Mouse (Mus musculus) neural tube, embryonic 14.5 days (tissue): ENCODE measurements around the gene Ube2e2. TPM values are rescaled to one million over a fixed set of nuclear protein-coding genes. Genes with fewer than 3 reads are reported as not detected.
"Not testable (repeated sequence)": the region's sequence is repeated elsewhere in the genome, so short reads cannot be mapped to it uniquely, and the experiment has no call there.

Experiments used
- ATAC-seq: fragments of 200-750 bp; cut with Nextera tagmentation; 2 replicates; pipeline ENCODE4 v1.8.0; 2017; ENCODE audit warnings: low read depth, mild to moderate bottlenecking, moderate TSS enrichment, moderate library complexity
- H3K27ac ChIP-seq: fragments of 300-500 bp; sonication (generic); 2 replicates; pipeline ENCODE4 v1.5.1; 2014; ENCODE audit warnings: low read depth, mild to moderate bottlenecking, control low read depth, low read length, moderate library complexity, mixed read lengths
- H3K27me3 ChIP-seq: fragments of 300-500 bp; sonication (generic); 2 replicates; pipeline ENCODE4 v1.6.1; 2014; ENCODE audit warnings: low read length; ENCODE audit not compliant: control insufficient read depth, insufficient read depth
- H3K36me3 ChIP-seq: fragments of 300-500 bp; sonication (generic); 2 replicates; pipeline ENCODE4 v1.6.1; 2014; ENCODE audit warnings: low read length, mixed read lengths; ENCODE audit not compliant: control insufficient read depth, insufficient read depth
- H3K4me1 ChIP-seq: fragments of 300-500 bp; sonication (generic); 2 replicates; pipeline ENCODE4 v1.6.1; 2014; ENCODE audit warnings: low read length; ENCODE audit not compliant: control insufficient read depth, insufficient read depth
- H3K4me2 ChIP-seq: fragments of 300-500 bp; sonication (generic); 2 replicates; pipeline ENCODE4 v1.6.1; 2014; ENCODE audit warnings: mild to moderate bottlenecking, low read depth, low read length, control low read depth
- H3K4me3 ChIP-seq: fragments of 300-500 bp; sonication (generic); 2 replicates; pipeline ENCODE4 v1.5.1; 2014; ENCODE audit warnings: low read depth, low read length, control low read depth, mixed read lengths
- H3K9ac ChIP-seq: fragments of 300-500 bp; sonication (generic); replicated peaks from 2 replicates; pipeline ENCODE4 v1.6.1; 2014; ENCODE audit warnings: low read depth, mild to moderate bottlenecking, control low read depth, low read length, mixed read lengths
- H3K9me3 ChIP-seq: fragments of 300-500 bp; sonication (generic); 2 replicates; pipeline ENCODE4 v1.6.1; 2016; ENCODE audit warnings: low read length; ENCODE audit not compliant: control insufficient read depth
- WGBS: fragments of 180-500 bp; shearing (Covaris S2); extraction: QIAGEN DNeasy Blood & Tissue Kit; methylation state at CpG from one replicate; pipeline ENCODE4 v1.1.7; 2014; 5-methylcytosine and 5-hydroxymethylcytosine counted together
- polyA plus RNA-seq: library from polyadenylated mRNA; unstranded; fragments of >200 nt; fragmentation: Nextera tagmentation; extraction: Ambion mirVana; gene quantifications from 2 replicates; pipeline ENCODE4 v1.2.1, GENCODE M21; 2014

The Ube2e2 gene
- polyA plus RNA-seq, 1 experiment from 2014 or later = 153 TPM

DNA sequence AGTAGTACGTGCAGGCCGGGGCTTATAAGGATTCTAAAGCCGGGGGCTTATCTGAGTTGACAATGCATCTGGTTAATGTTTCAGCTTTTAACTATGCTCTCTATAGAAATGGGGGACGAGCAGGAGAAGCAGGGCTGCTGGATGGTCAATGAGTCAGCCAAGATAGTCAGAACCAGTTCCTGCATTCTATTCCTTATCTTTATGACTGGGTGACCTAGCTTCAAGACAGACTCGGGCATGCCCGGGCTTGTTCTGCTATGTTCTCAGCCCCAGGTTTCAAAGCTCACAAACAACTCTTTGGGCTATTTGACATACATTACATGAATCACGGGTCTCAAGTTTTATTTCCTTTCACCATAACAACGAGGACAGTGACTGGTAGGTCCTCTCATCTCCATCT is 329.1 kb downstream of the Ube2e2 start:
- not testable (repeated sequence) for H3K27me3 ChIP-seq, H3K4me2 ChIP-seq, H3K4me3 ChIP-seq, H3K9me3 ChIP-seq, ATAC-seq, H3K27ac ChIP-seq, H3K4me1 ChIP-seq, H3K9ac ChIP-seq, H3K36me3 ChIP-seq
- 88% methylated on average over 8 of the region's 8 CpGs for WGBS

- Histone ChIP-seq H3K27me3 (no peaks in the 10 kb centered on the region), H3K4me3 (no peak overlapping the region), H3K4me1 (no peaks in the 10 kb centered on the region), H3K36me3 (no peaks in the 10 kb centered on the region), H3K4me2 (no peak overlapping the region), H3K27ac (no peak overlapping the region), H3K9me3 (no peaks in the 10 kb centered on the region), H3K9ac (no peak overlapping the region)
- WGBS = 68% methylated on average over 1 of the region's 1 CpGs
- ATAC-seq = no peak
Measured at GRCm38 (mm10) chr14:18555287-18555686, 338.8 kb downstream of the Ube2e2 start.

GRCm38 (mm10) chr14:18554627-18554988 is 339.5 kb downstream of the Ube2e2 start:
- no peak overlapping the region for H3K4me3 ChIP-seq
- no peak overlapping the region for H3K9ac ChIP-seq
- 57% methylated on average over 2 of the region's 2 CpGs for WGBS
- H3K27ac ChIP-seq = peak overlapping the region; percentile 29; the same call in 1 of the 2 replicates
- no peaks in the 10 kb centered on the region for H3K27me3 ChIP-seq
- H3K36me3 ChIP-seq = no peaks in the 10 kb centered on the region
- no peaks in the 10 kb centered on the region for H3K4me1 ChIP-seq
- ATAC-seq = peak; percentile 41
- H3K4me2 ChIP-seq = no peak overlapping the region
- no peaks in the 10 kb centered on the region for H3K9me3 ChIP-seq

- ATAC-seq = peak; percentile 73
Measured at GRCm38 (mm10) chr14:18553987-18554626, 340.0 kb downstream of the Ube2e2 start.

GRCm38 (mm10) chr14:18547541-18547940 is 346.5 kb downstream of the Ube2e2 start:
- no peak for ATAC-seq
- no peak overlapping the region for H3K27ac ChIP-seq
- no peaks in the 10 kb centered on the region for H3K27me3 ChIP-seq
- no peaks in the 10 kb centered on the region for H3K36me3 ChIP-seq
- no peak overlapping the region for H3K4me2 ChIP-seq
- no peak overlapping the region for H3K9ac ChIP-seq
- no peaks in the 10 kb centered on the region for H3K4me1 ChIP-seq
- no peaks in the 10 kb centered on the region for H3K9me3 ChIP-seq
- 69% methylated on average over 5 of the region's 5 CpGs for WGBS
- H3K4me3 ChIP-seq = no peak overlapping the region

More at GRCm38 (mm10) chr14:18553987-18554626, 340.0 kb downstream of the Ube2e2 start:
- no peaks in the 10 kb centered on the region for H3K4me1 ChIP-seq
- no peak overlapping the region for H3K9ac ChIP-seq
- WGBS = 47% methylated on average over 3 of the region's 3 CpGs
- H3K9me3 ChIP-seq = no peaks in the 10 kb centered on the region
- no peaks in the 10 kb centered on the region for H3K27me3 ChIP-seq
- no peaks in the 10 kb centered on the region for H3K36me3 ChIP-seq
- H3K4me2 ChIP-seq = no peak overlapping the region
- peak overlapping the region; percentile 29; the same call in 1 of the 2 replicates for H3K27ac ChIP-seq
- no peak overlapping the region for H3K4me3 ChIP-seq

DNA sequence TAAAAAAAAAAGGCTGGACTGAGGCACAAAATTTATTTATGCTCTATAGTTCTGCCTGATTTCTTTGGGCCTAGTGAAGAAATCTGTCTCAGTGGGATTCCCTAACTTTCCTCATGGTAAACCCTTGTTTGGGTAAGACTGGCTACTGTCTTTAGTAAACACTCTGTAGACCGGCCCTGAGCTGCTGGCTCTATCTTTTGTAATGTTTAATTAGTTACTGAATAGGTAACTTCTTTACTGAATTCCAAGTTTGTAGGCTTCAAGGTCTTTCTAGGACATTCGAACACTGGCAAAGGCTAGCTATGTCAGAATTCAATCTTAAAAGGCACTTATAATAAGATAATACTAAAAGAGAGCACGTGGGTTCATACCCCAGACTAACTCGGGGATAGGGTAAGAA is 355.0 kb downstream of the Ube2e2 start:
- not testable (repeated sequence) for H3K4me3 ChIP-seq, H3K9ac ChIP-seq, H3K27me3 ChIP-seq, ATAC-seq, H3K9me3 ChIP-seq, H3K4me2 ChIP-seq, H3K4me1 ChIP-seq, H3K36me3 ChIP-seq, H3K27ac ChIP-seq
- WGBS = 78% methylated on average over 4 of the region's 4 CpGs

DNA sequence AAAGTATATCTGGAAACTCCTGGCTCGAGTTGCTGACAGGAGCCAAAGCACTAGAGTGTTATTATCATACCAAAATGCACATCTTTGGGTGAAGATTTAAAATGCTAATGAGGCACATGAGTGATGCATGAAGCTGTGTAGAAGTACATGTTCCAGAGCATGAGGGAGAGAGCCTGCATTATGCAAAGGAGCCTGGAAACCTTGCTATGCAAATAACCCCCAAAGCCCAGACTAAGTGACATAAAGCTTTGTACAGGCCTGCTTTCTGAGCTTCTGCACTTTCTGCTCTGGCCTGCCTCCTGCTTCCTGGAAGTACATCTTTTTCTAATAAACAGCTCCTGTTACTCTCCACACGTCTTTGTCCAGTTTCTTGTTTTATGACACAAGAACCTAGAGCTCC is 363.2 kb downstream of the Ube2e2 start:
- 74% methylated on average over 2 of the region's 2 CpGs for WGBS
- Histone ChIP-seq H3K4me3 (no peak overlapping the region), H3K36me3 (no peaks in the 10 kb centered on the region), H3K4me1 (no peaks in the 10 kb centered on the region), H3K4me2 (no peak overlapping the region), H3K9me3 (no peaks in the 10 kb centered on the region), H3K9ac (no peak overlapping the region), H3K27me3 (no peaks in the 10 kb centered on the region), H3K27ac (no peak overlapping the region)
- ATAC-seq = no peak

DNA sequence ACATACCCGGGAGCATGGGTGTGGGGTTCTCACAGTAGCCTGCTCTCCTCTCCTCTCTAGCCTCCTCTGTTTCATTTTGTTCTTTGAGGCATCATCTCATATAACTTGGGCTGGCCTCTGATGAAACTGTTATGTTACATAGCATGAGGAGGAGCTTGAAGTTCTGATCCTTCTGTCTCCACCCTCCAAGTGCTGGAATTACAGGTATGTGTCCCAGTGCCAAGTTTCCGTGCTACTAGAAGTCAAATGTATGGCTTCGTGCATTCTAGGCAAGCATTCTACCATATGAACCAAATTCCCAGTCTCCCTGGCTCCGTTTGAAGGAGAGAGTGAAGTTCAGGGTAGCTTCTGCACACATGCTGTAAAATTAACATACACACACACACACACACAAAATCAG is 363.6 kb downstream of the Ube2e2 start:
- no peak overlapping the region for H3K4me2 ChIP-seq
- 87% methylated on average over 4 of the region's 4 CpGs for WGBS
- no peak overlapping the region for H3K4me3 ChIP-seq
- H3K36me3 ChIP-seq = no peaks in the 10 kb centered on the region
- no peaks in the 10 kb centered on the region for H3K27me3 ChIP-seq
- no peaks in the 10 kb centered on the region for H3K4me1 ChIP-seq
- H3K9me3 ChIP-seq = no peaks in the 10 kb centered on the region
- no peak overlapping the region for H3K9ac ChIP-seq
- H3K27ac ChIP-seq = no peak overlapping the region
- ATAC-seq = no peak
